Mouse (Mus musculus): Measurements from ENCODE around the gene Taf15.

DNA sequence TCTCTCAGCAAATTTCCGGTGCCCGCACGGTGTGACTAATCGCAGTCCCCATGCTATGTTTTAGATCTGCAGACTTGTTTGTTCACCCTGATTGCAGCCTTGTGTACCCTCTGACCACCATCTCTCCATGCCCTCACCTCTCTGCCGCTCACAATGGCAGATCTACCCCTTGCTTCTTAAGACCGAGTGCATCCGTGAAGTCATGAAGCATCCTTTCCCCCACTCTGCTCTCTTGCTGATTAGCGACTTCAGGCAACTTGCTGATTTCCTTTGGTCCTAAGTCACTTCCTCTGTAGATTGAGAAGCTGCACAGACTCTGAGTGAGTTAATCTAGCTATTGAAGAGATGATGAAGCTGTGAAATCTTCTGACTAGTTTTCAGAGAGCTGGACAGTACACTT, 61.3 kb downstream of the Taf15 start:
- TF ChIP-seq TAL1 (IDR thresholded peaks at IDR 0.05; ENCODE audit: low read length): no peak
- no peak for TF ChIP-seq GATA1 (IDR thresholded peaks at IDR 0.05; ENCODE audit: low read length)
